Mouse (Mus musculus) testis, adult 2 months (tissue): ENCODE results near the gene Itpr3.

Experiments used
- CTCF ChIP-seq: fragments of 200-500 bp; IDR thresholded peaks from 2 replicates; pipeline ENCODE4 v1.5.1; 2012; ENCODE audit warnings: low read depth, mild to moderate bottlenecking, inconsistent platforms, low read length, moderate library complexity; ENCODE audit not compliant: control insufficient read depth, insufficient read depth, insufficient replicate concordance
- POLR2A ChIP-seq: fragments of 200-500 bp; IDR thresholded peaks from 2 replicates; pipeline ENCODE4 v1.6.1; 2012; ENCODE audit warnings: low read depth, mild to moderate bottlenecking, inconsistent platforms, low read length, moderate library complexity; ENCODE audit not compliant: control insufficient read depth

GRCm38 (mm10) chr17:27078499-27078898, 21.4 kb downstream of the Itpr3 start:
- TF ChIP-seq CTCF (no peak), POLR2A (no peak)
